Mouse (Mus musculus): ENCODE data around the gene Plek2.

GRCm38 (mm10) chr12:78915561-78915960, 8.8 kb upstream of the Plek2 start:
- TF ChIP-seq CTCF (IDR thresholded peaks at IDR 0.05) (no peak), EP300 (IDR thresholded peaks at IDR 0.05; ENCODE audit: insufficient read depth, low read depth, low read length) (no peak), POLR2A (IDR thresholded peaks at IDR 0.05; ENCODE audit: insufficient read depth, low read depth, low read length) (no peak)
